In the genomic region with DNA sequence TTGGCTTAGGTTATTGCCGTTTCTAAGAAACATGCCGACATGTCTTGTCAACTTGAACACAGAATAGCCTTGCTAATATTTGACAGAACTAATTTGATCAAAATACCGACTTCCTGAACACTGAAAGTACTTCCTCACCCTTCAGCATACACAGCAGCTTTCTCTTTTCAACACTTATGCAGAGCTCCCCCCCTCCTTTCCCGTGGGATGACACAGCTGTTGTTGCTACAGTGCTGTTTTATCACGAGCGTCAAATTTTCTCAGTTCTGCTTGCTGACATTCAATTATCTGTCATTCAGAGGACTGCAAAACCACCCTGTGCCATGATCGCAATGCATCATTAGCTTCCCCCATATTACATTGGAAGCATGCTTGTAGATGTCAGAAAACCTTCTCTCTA, we compare ENCODE assay signal across 11 mouse cellular contexts. TPM values are rescaled to one million over a fixed set of nuclear protein-coding genes. Genes with fewer than 3 reads are reported as not detected.
DNase-seq lines count a peak whose midpoint lies in the region; ATAC-seq and TF ChIP-seq lines count a peak whose summit lies in the region.
"Had no signal": no experiment of that assay in that cellular context is flagged by ENCODE, and none has a peak within 500 bp of the region (broad histone marks: within the 10 kb centered on the region; RNA-seq: fewer than 3 reads in every experiment).

No protein-coding gene starts in this region.

- no peaks in the 10 kb centered on the region for H3K4me1 ChIP-seq in embryonic facial prominence, embryonic 14.5 days (ENCODE audit: control insufficient read depth, insufficient read depth, low read length)
- no peaks in the 10 kb centered on the region for H3K4me1 ChIP-seq in embryonic facial prominence, embryonic 10.5 days
- H3K4me1 ChIP-seq in lung, embryonic 14.5 days (ENCODE audit: insufficient read depth), result no peaks in the 10 kb centered on the region
- no peaks in the 10 kb centered on the region for H3K4me1 ChIP-seq in kidney, embryonic 14.5 days (ENCODE audit: control insufficient read depth, insufficient read depth, low read length)
- H3K4me1 ChIP-seq: neural tube, embryonic 15.5 days had no signal

- H3K9me3 ChIP-seq in embryonic facial prominence, embryonic 14.5 days (ENCODE audit: control insufficient read depth, low read length), result no peaks in the 10 kb centered on the region
- H3K9me3 ChIP-seq in embryonic facial prominence, embryonic 10.5 days, result no peaks in the 10 kb centered on the region
- no peaks in the 10 kb centered on the region for H3K9me3 ChIP-seq in lung, embryonic 14.5 days (ENCODE audit: low read depth, low read length)
- no peaks in the 10 kb centered on the region for H3K9me3 ChIP-seq in kidney, embryonic 14.5 days (ENCODE audit: control insufficient read depth, low read length)
- H3K9me3 ChIP-seq: neural tube, embryonic 15.5 days had no signal

- no peaks in the 10 kb centered on the region for H3K27me3 ChIP-seq in embryonic facial prominence, embryonic 14.5 days (replicated peaks; ENCODE audit: control insufficient read depth, insufficient read depth, low read length)
- no peaks in the 10 kb centered on the region for H3K27me3 ChIP-seq in embryonic facial prominence, embryonic 10.5 days (replicated peaks; ENCODE audit: low read depth, poor library complexity, severe bottlenecking)
- H3K27me3 ChIP-seq in lung, embryonic 14.5 days (ENCODE audit: insufficient read depth, low read length), result no peaks in the 10 kb centered on the region
- H3K27me3 ChIP-seq in kidney, embryonic 14.5 days (ENCODE audit: control insufficient read depth, insufficient read depth, low read length), result no peaks in the 10 kb centered on the region
- H3K27me3 ChIP-seq: neural tube, embryonic 15.5 days had no signal

- H3K4me2 ChIP-seq in embryonic facial prominence, embryonic 14.5 days (ENCODE audit: low read depth, low read length), result no peak overlapping the region
- H3K4me2 ChIP-seq in lung, embryonic 14.5 days, result no peak overlapping the region
- H3K4me2 ChIP-seq in kidney, embryonic 14.5 days (replicated peaks; ENCODE audit: low read depth, low read length), result no peak overlapping the region
- H3K4me2 ChIP-seq: neural tube, embryonic 15.5 days had no signal

- H3K36me3 ChIP-seq in embryonic facial prominence, embryonic 14.5 days (ENCODE audit: control insufficient read depth, insufficient read depth, low read length), result no peaks in the 10 kb centered on the region
- H3K36me3 ChIP-seq in embryonic facial prominence, embryonic 10.5 days (replicated peaks), result no peaks in the 10 kb centered on the region
- no peaks in the 10 kb centered on the region for H3K36me3 ChIP-seq in lung, embryonic 14.5 days (ENCODE audit: insufficient read depth)
- no peaks in the 10 kb centered on the region for H3K36me3 ChIP-seq in kidney, embryonic 14.5 days (ENCODE audit: control insufficient read depth, insufficient read depth, low read length)
- H3K36me3 ChIP-seq: neural tube, embryonic 15.5 days had no signal

- H3K4me3 ChIP-seq in embryonic facial prominence, embryonic 14.5 days (ENCODE audit: low read depth, low read length), result no peak overlapping the region
- H3K4me3 ChIP-seq in embryonic facial prominence, embryonic 10.5 days, result no peak overlapping the region
- no peak overlapping the region for H3K4me3 ChIP-seq in lung, embryonic 14.5 days (ENCODE audit: low read depth, low read length)
- H3K4me3 ChIP-seq in kidney, embryonic 14.5 days (ENCODE audit: low read length), result no peak overlapping the region
- H3K4me3 ChIP-seq: neural tube, embryonic 15.5 days had no signal

- WGBS in embryonic facial prominence, embryonic 14.5 days, result 51% methylated on average over 7 of the region's 7 CpGs
- 81% methylated on average over 7 of the region's 7 CpGs for WGBS in embryonic facial prominence, embryonic 10.5 days
- 52% methylated on average over 7 of the region's 7 CpGs for WGBS in lung, embryonic 14.5 days
- WGBS in kidney, embryonic 14.5 days, result 62% methylated on average over 7 of the region's 7 CpGs

- no peak overlapping the region for H3K9ac ChIP-seq in embryonic facial prominence, embryonic 14.5 days (ENCODE audit: low read depth, low read length)
- no peak overlapping the region for H3K9ac ChIP-seq in lung, embryonic 14.5 days
- H3K9ac ChIP-seq in kidney, embryonic 14.5 days (ENCODE audit: low read depth, low read length), result no peak overlapping the region
- H3K9ac ChIP-seq: neural tube, embryonic 15.5 days had no signal

- DNase-seq in embryonic facial prominence, embryonic 14.5 days (ENCODE audit: low spot score), result peak; percentile 48
- DNase-seq in embryonic facial prominence, embryonic 10.5 days (ENCODE audit: low spot score), result no peak
- DNase-seq in lung, embryonic 14.5 days, result peak; percentile 3
- no peak for DNase-seq in lung, postnatal 25 days (ENCODE audit: low spot score)
- peak; percentile 42 for DNase-seq in layer of hippocampus, adult 9-10 months (ENCODE audit: low spot score)
- DNase-seq in right cerebral cortex, postnatal 10 days (ENCODE audit: low spot score in 2 of 2), result peak; percentile 42 to 58
- DNase-seq in ovary, postnatal 14 days (ENCODE audit: low spot score), result no peak
- DNase-seq: adrenal gland, postnatal 14 days had no signal

- H3K27ac ChIP-seq in embryonic facial prominence, embryonic 14.5 days (replicated peaks; ENCODE audit: low read depth, low read length), result no peak overlapping the region
- no peak overlapping the region for H3K27ac ChIP-seq in embryonic facial prominence, embryonic 10.5 days (replicated peaks)
- no peak overlapping the region for H3K27ac ChIP-seq in lung, embryonic 14.5 days (ENCODE audit: low read depth)
- H3K27ac ChIP-seq in kidney, embryonic 14.5 days (ENCODE audit: low read depth, low read length), result no peak overlapping the region
- H3K27ac ChIP-seq: neural tube, embryonic 15.5 days had no signal

- no peak for TF ChIP-seq CTCF in lung, embryonic 14.5 days (IDR thresholded peaks at IDR 0.05; ENCODE audit: low read depth)

- ATAC-seq in embryonic facial prominence, embryonic 14.5 days (ENCODE audit: low read depth), result no peak
- ATAC-seq in lung, embryonic 14.5 days (ENCODE audit: insufficient read depth), result no peak
- ATAC-seq in kidney, embryonic 14.5 days (ENCODE audit: low FRiP score, low TSS enrichment), result no peak

RNA-seq across cellular contexts. Expression of gene Ermn, which starts 10.8 kb away (rescaled TPM):
- 1.9 and 2.7 TPM in 2 replicates for polyA plus RNA-seq in embryonic facial prominence, embryonic 14.5 days (2014; fragmentation: Nextera tagmentation; extraction: Ambion mirVana)
- polyA plus RNA-seq in embryonic facial prominence, embryonic 10.5 days (2016; fragmentation: Nextera tagmentation; extraction: Ambion mirVana), result 0.18 and 0.67 TPM in 2 replicates
- not detected in 2 replicates for polyA plus RNA-seq in lung, embryonic 14.5 days (2014; fragmentation: Nextera tagmentation; extraction: Ambion mirVana)
- not detected in 2 replicates for polyA plus RNA-seq in kidney, embryonic 14.5 days (2014; fragmentation: Nextera tagmentation; extraction: Ambion mirVana)
- polyA plus RNA-seq: stomach, embryonic 14.5 days had no signal

RNA-seq across cellular contexts. Expression of gene Galnt5, which starts 44.2 kb away (rescaled TPM):
- polyA plus RNA-seq in embryonic facial prominence, embryonic 14.5 days (2014; fragmentation: Nextera tagmentation; extraction: Ambion mirVana), result 5.0 and 5.9 TPM in 2 replicates
- 0.15 and 0.37 TPM in 2 replicates for polyA plus RNA-seq in embryonic facial prominence, embryonic 10.5 days (2016; fragmentation: Nextera tagmentation; extraction: Ambion mirVana)
- 1.3 and 1.8 TPM in 2 replicates for polyA plus RNA-seq in lung, embryonic 14.5 days (2014; fragmentation: Nextera tagmentation; extraction: Ambion mirVana)
- 1.3 and 2.0 TPM in 2 replicates for polyA plus RNA-seq in kidney, embryonic 14.5 days (2014; fragmentation: Nextera tagmentation; extraction: Ambion mirVana)

Comparison
In these comparisons a context has a peak if more than half of its experiments do, and no peak if none do; other contexts are left out.
1. DNase-seq: peak in embryonic facial prominence, embryonic 14.5 days (single experiment), lung, embryonic 14.5 days (single experiment), layer of hippocampus, adult 9-10 months (single experiment) and right cerebral cortex, postnatal 10 days (2 of 2); none in embryonic facial prominence, embryonic 10.5 days (single experiment), lung, postnatal 25 days (single experiment) and ovary, postnatal 14 days (single experiment).